Mouse (Mus musculus) right cerebral cortex, postnatal 14 days (tissue): ENCODE results near the gene Zfp799.

Source experiments
- DNase-seq: peaks from one replicate; pipeline ENCODE4 v3.0.0; 2022

Gene Zfp799

GRCm38 (mm10) chr17:32786944-32787343 lies 43.1 kb downstream of the Zfp799 start:
- DNase-seq, result no peak

- DNase-seq, result no peak
Observed at GRCm38 (mm10) chr17:32785656-32786055, 44.4 kb downstream of the Zfp799 start.

- no peak for DNase-seq
Observed at GRCm38 (mm10) chr17:32777564-32777963, 52.5 kb downstream of the Zfp799 start.

GRCm38 (mm10) chr17:32771213-32771612 lies 58.8 kb downstream of the Zfp799 start:
- DNase-seq, result no peak

GRCm38 (mm10) chr17:32766422-32766821 lies 63.6 kb downstream of the Zfp799 start:
- no peak for DNase-seq
